Mouse (Mus musculus): ENCODE data around the gene Adam23. TPM values are rescaled to one million over a fixed set of nuclear protein-coding genes. Genes with fewer than 3 reads are reported as not detected.

Gene Adam23
- 11.4 and 13.4 TPM in 2 replicates for polyA plus RNA-seq (2016; fragmentation: Nextera tagmentation; extraction: Ambion mirVana)

DNA sequence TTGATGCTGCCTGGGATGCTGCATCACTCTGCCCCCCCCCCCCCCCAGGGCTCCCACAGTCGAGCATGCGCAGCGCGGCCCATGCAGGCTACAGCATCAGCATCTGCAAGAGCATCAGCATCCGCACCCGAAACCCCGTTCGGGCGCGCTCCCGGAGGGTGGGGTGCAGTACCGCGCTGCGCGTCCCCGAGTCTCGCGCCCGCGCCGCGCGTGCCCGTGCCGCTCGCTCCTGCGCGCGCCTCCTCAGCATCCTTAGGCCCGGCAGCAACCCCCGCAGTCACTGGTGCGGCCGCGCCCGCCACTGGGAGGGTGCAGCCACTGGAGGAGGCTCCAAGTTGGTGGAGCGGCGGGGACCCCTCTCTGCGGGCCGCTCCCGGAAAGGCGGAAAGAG lies at the start of gene Adam23:
TSS of gene Adam23 (plus strand) at position 236 of the 391 bp plus-strand sequence.
- H3K36me3 ChIP-seq, result no peaks in the 10 kb centered on the region
- H3K4me1 ChIP-seq, result peaks cover 10% of the 10 kb centered on the region
- H3K27me3 ChIP-seq, result no peaks in the 10 kb centered on the region
- peak within 1 kb of the TSS; percentile 83 for H3K27ac ChIP-seq
- ATAC-seq (ENCODE audit: low FRiP score), result peak; percentile 93
- peak within 1 kb of the TSS; percentile 85 for H3K9ac ChIP-seq
- H3K4me2 ChIP-seq (replicated peaks), result peak within 1 kb of the TSS; percentile 91
- H3K9me3 ChIP-seq (replicated peaks), result no peaks in the 10 kb centered on the region
- under 1% methylated on average over 38 of the region's 41 CpGs for WGBS
- H3K4me3 ChIP-seq, result peak within 1 kb of the TSS; percentile 79

GRCm38 (mm10) chr1:63401130-63401529 lies 44.6 kb upstream of the Adam23 start:
- 78% methylated on average over 5 of the region's 5 CpGs for WGBS
- no peak overlapping the region for H3K4me2 ChIP-seq (replicated peaks)
- no peak for ATAC-seq (ENCODE audit: low FRiP score)
- no peaks in the 10 kb centered on the region for H3K9me3 ChIP-seq (replicated peaks)
- H3K4me3 ChIP-seq, result no peak overlapping the region
- no peaks in the 10 kb centered on the region for H3K27me3 ChIP-seq
- H3K36me3 ChIP-seq, result no peaks in the 10 kb centered on the region
- H3K9ac ChIP-seq, result no peak overlapping the region
- H3K4me1 ChIP-seq, result no peaks in the 10 kb centered on the region
- H3K27ac ChIP-seq, result no peak overlapping the region

GRCm38 (mm10) chr1:63403601-63404000 lies 42.1 kb upstream of the Adam23 start:
- Histone ChIP-seq H3K27ac (no peak overlapping the region), H3K36me3 (no peaks in the 10 kb centered on the region), H3K9me3 (replicated peaks) (no peaks in the 10 kb centered on the region), H3K4me3 (no peak overlapping the region), H3K27me3 (no peaks in the 10 kb centered on the region), H3K9ac (no peak overlapping the region), H3K4me1 (no peaks in the 10 kb centered on the region), H3K4me2 (replicated peaks) (no peak overlapping the region)
- 48% methylated on average over 4 of the region's 4 CpGs for WGBS
- no peak for ATAC-seq (ENCODE audit: low FRiP score)

- no peak overlapping the region for H3K4me3 ChIP-seq
- H3K4me1 ChIP-seq, result no peaks in the 10 kb centered on the region
- no peak for ATAC-seq (ENCODE audit: low FRiP score)
- H3K27ac ChIP-seq, result no peak overlapping the region
- no peaks in the 10 kb centered on the region for H3K36me3 ChIP-seq
- WGBS, result 75% methylated on average over 6 of the region's 6 CpGs
- no peak overlapping the region for H3K9ac ChIP-seq
- H3K27me3 ChIP-seq, result no peaks in the 10 kb centered on the region
- H3K4me2 ChIP-seq (replicated peaks), result no peak overlapping the region
- H3K9me3 ChIP-seq (replicated peaks), result no peaks in the 10 kb centered on the region
Observed at GRCm38 (mm10) chr1:63408344-63408743, 37.3 kb upstream of the Adam23 start.

- ATAC-seq (ENCODE audit: low FRiP score), result no peak
- no peak overlapping the region for H3K27ac ChIP-seq
- 76% methylated on average over 8 of the region's 8 CpGs for WGBS
- H3K4me1 ChIP-seq, result no peaks in the 10 kb centered on the region
- H3K4me2 ChIP-seq (replicated peaks), result no peak overlapping the region
- no peak overlapping the region for H3K9ac ChIP-seq
- H3K27me3 ChIP-seq, result no peaks in the 10 kb centered on the region
- H3K9me3 ChIP-seq (replicated peaks), result no peaks in the 10 kb centered on the region
- H3K36me3 ChIP-seq, result no peaks in the 10 kb centered on the region
- H3K4me3 ChIP-seq, result no peak overlapping the region
Observed at GRCm38 (mm10) chr1:63418491-63418890, 27.2 kb upstream of the Adam23 start.

DNA sequence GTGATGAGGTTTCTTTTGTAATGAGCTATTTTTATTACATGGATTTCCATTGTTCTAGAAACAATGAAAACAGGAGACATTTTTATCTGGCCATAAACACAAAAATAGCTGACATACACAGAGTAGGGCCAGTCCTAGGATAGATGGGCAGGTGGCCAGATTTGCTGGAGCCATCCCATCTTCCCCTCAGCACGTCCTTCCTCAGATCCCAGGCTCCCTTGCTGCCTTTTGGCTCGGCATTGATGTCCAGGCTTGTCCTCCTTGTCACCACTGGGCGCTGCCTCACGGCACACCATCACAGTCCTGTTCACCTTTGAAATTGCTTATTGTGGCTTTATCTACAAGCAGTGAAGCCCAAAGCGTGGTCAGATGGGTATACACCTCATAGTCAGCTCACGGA lies 15.0 kb upstream of the Adam23 start:
- WGBS, result 84% methylated on average over 6 of the region's 6 CpGs
- no peak overlapping the region for H3K9ac ChIP-seq
- H3K9me3 ChIP-seq (replicated peaks), result no peaks in the 10 kb centered on the region
- no peaks in the 10 kb centered on the region for H3K36me3 ChIP-seq
- no peak overlapping the region for H3K27ac ChIP-seq
- H3K27me3 ChIP-seq, result no peaks in the 10 kb centered on the region
- no peaks in the 10 kb centered on the region for H3K4me1 ChIP-seq
- no peak for ATAC-seq (ENCODE audit: low FRiP score)
- H3K4me3 ChIP-seq, result no peak overlapping the region
- no peak overlapping the region for H3K4me2 ChIP-seq (replicated peaks)

GRCm38 (mm10) chr1:63431166-63431565 lies 14.5 kb upstream of the Adam23 start:
- Histone ChIP-seq H3K4me1 (no peaks in the 10 kb centered on the region), H3K27me3 (no peaks in the 10 kb centered on the region), H3K4me2 (replicated peaks) (no peak overlapping the region), H3K4me3 (no peak overlapping the region), H3K9me3 (replicated peaks) (no peaks in the 10 kb centered on the region), H3K27ac (no peak overlapping the region), H3K36me3 (no peaks in the 10 kb centered on the region), H3K9ac (no peak overlapping the region)
- ATAC-seq (ENCODE audit: low FRiP score), result no peak
- 85% methylated on average over 8 of the region's 8 CpGs for WGBS

DNA sequence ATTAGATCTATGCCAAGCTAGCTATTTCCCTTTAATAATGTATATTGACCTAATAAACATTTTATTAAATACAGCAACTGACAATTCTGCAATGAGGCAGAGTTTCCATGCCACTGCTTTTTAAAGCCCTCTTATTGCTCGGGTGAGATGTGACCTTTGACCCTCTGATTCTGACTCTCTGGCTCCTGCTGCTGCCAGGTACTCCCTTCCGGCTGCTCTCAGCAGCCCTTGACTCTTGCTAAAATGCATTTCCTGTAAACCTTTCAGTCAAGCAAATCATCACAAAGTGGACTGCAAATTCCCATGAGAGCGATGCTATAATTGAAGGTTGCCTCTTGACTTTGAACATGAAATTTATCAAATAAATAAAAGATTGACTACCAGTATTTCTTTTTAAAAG lies 13.8 kb upstream of the Adam23 start:
- WGBS, result 45% methylated on average over 3 of the region's 3 CpGs

DNA sequence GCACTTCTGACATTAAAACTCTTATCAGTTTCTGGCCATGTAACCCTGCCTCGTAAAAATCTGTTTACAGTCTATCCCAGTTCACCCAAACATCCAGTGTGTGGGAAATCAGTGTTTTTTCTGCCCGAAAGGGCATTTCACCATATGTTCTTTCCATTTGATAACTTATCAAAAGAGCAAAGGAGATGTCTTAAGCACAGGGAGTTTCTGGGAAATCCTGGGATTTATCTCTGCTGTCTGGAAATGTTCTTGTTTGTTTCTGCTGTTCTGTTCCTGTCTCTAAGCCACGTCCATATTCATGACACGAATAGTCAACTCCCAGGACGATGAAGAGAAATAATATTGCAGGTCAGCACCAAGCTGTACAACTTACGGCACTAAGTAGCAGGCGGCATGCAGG lies 11.6 kb upstream of the Adam23 start:
- Histone ChIP-seq H3K27me3 (no peaks in the 10 kb centered on the region), H3K4me3 (no peak overlapping the region), H3K9ac (no peak overlapping the region), H3K9me3 (replicated peaks) (no peaks in the 10 kb centered on the region), H3K36me3 (no peaks in the 10 kb centered on the region), H3K4me1 (no peaks in the 10 kb centered on the region), H3K4me2 (replicated peaks) (no peak overlapping the region), H3K27ac (no peak overlapping the region)
- ATAC-seq (ENCODE audit: low FRiP score), result no peak
- 74% methylated on average over 7 of the region's 7 CpGs for WGBS

More for the DNA sequence above, 13.8 kb upstream of the Adam23 start:
- H3K27ac ChIP-seq, result no peak overlapping the region
- H3K27me3 ChIP-seq, result no peaks in the 10 kb centered on the region
- no peak overlapping the region for H3K4me2 ChIP-seq (replicated peaks)
- no peak for ATAC-seq (ENCODE audit: low FRiP score)
- H3K9ac ChIP-seq, result no peak overlapping the region
- H3K9me3 ChIP-seq (replicated peaks), result no peaks in the 10 kb centered on the region
- no peaks in the 10 kb centered on the region for H3K36me3 ChIP-seq
- H3K4me1 ChIP-seq, result no peaks in the 10 kb centered on the region
- H3K4me3 ChIP-seq, result no peak overlapping the region

DNA sequence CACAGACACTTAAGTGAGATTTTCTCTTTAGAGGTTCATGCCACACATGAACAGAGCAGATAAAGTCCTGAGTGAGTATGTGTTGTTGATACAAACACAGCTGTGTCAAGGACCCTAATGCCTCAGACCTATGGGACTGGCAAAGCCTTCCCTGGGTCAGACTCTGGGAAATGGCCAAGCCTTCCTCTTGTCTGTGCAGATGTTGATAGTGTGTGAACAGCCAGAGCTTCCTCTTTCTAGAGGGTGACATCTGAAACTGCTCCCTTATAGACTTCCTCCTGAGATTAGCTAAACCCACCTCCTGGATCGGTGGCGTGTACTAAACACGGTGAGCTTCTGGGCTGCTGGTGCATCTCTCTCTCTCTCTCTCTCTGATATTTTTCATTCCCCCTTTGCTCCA lies 8.2 kb upstream of the Adam23 start:
- no peaks in the 10 kb centered on the region for H3K9me3 ChIP-seq (replicated peaks)
- no peaks in the 10 kb centered on the region for H3K36me3 ChIP-seq
- ATAC-seq (ENCODE audit: low FRiP score), result no peak
- 67% methylated on average over 3 of the region's 3 CpGs for WGBS
- no peak overlapping the region for H3K27ac ChIP-seq
- H3K4me1 ChIP-seq, result no peaks in the 10 kb centered on the region
- no peaks in the 10 kb centered on the region for H3K27me3 ChIP-seq
- no peak overlapping the region for H3K4me3 ChIP-seq
- H3K4me2 ChIP-seq (replicated peaks), result no peak overlapping the region
- H3K9ac ChIP-seq, result no peak overlapping the region

DNA sequence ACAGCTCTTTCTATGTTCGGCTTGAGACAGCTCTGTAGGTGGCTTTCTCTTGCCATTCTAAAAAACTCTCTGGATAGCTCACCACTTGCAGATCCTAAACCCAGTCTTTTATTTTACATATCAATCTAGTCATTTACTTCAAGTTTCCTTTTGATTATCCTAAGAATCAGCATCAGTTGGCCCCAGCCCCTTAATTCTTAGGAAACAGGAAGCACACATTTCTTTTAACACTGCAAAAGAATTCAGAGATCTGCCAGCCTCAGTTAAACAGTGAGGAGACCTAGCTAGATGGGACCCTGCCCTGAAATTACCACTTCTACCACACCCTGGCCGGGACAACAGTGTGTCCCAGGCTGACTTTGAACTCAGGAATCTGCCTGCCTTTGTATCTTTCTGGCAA lies 3.5 kb upstream of the Adam23 start:
- Histone ChIP-seq H3K9me3 (replicated peaks) (no peaks in the 10 kb centered on the region), H3K4me1 (peaks cover 10% of the 10 kb centered on the region), H3K4me3 (no peak overlapping the region), H3K4me2 (replicated peaks) (no peak overlapping the region), H3K9ac (no peak overlapping the region), H3K36me3 (no peaks in the 10 kb centered on the region), H3K27ac (no peak overlapping the region), H3K27me3 (no peaks in the 10 kb centered on the region)
- ATAC-seq (ENCODE audit: low FRiP score), result no peak
- 58% methylated on average over 2 of the region's 2 CpGs for WGBS

- peaks cover 10% of the 10 kb centered on the region for H3K4me1 ChIP-seq
- ATAC-seq (ENCODE audit: low FRiP score), result no peak
- no peak overlapping the region for H3K9ac ChIP-seq
- WGBS, result 78% methylated on average over 4 of the region's 4 CpGs
- no peak overlapping the region for H3K4me2 ChIP-seq (replicated peaks)
- H3K9me3 ChIP-seq (replicated peaks), result no peaks in the 10 kb centered on the region
- H3K36me3 ChIP-seq, result no peaks in the 10 kb centered on the region
- no peak overlapping the region for H3K4me3 ChIP-seq
- no peak overlapping the region for H3K27ac ChIP-seq
- no peaks in the 10 kb centered on the region for H3K27me3 ChIP-seq
Observed at GRCm38 (mm10) chr1:63442616-63443015, 3.1 kb upstream of the Adam23 start.

- H3K9ac ChIP-seq, result peak overlapping the region; percentile 85; the same call in 1 of the 2 replicates
- WGBS, result 57% methylated on average over 10 of the region's 10 CpGs
- H3K4me2 ChIP-seq (replicated peaks), result peak overlapping the region; percentile 91
- H3K4me1 ChIP-seq, result peaks cover 10% of the 10 kb centered on the region
- H3K36me3 ChIP-seq, result no peaks in the 10 kb centered on the region
- ATAC-seq (ENCODE audit: low FRiP score), result peak; percentile 48
- H3K9me3 ChIP-seq (replicated peaks), result no peaks in the 10 kb centered on the region
- H3K27me3 ChIP-seq, result no peaks in the 10 kb centered on the region
- peak overlapping the region; percentile 79 for H3K4me3 ChIP-seq
- peak overlapping the region; percentile 17; the same call in 1 of the 2 replicates for H3K27ac ChIP-seq
Observed at GRCm38 (mm10) chr1:63445149-63445609, 512 bp upstream of the Adam23 start.
